Mouse (Mus musculus) adrenal gland, adult 2 months (tissue): ENCODE results near the gene Gm5415. TPM values are rescaled to one million over a fixed set of nuclear protein-coding genes. Genes with fewer than 3 reads are reported as not detected.
"Not testable (repeated sequence)": the region's sequence is repeated elsewhere in the genome, so short reads cannot be mapped to it uniquely, and the experiment has no call there.

Source experiments
- DNase-seq: peaks from one replicate; pipeline ENCODE4 v3.0.0; 2021
- long read RNA-seq: library from polyadenylated mRNA; stranded (forward); transcript quantifications from one replicate; pipeline ENCODE4 v2.0.0, GENCODE M21; 2021
- polyA plus RNA-seq: library from polyadenylated mRNA; depleted of rRNA; stranded (reverse); fragments of >200 nt; gene quantifications from 2 replicates; pipeline ENCODE4 v1.2.3, GENCODE M21; 2012; rRNA removed
- total RNA-seq, 2 experiments: library from RNA; stranded (reverse); gene quantifications; 2 replicates each; pipeline ENCODE4 v1.2.3; 2021

The Gm5415 gene
- total RNA-seq: not detected
- polyA plus RNA-seq: not detected in 2 replicates
- long read RNA-seq: 0 reads

DNA sequence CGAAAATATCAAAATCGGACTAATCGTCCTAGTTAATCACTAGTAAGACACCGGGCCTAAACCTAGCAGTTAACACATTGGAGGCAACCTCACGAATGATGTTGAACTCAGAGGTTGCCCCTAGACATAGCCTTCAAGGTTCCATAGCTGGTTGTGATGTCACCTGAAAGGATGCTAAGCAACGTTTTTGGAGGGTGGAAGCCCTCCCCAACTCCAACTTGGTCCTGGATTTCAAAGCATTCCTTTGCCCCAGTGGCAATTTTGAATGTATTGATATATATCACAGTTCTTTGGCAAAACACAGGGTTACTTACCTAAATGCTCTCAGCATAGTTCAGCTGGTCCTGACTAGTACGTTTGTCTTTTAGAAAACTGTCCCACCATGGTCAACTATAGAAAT, at the start of gene Gm5415:
Gene Gm5415, minus strand, starts transcription at position 101 of the 400 bp plus-strand sequence.
- DNase-seq: not testable (repeated sequence)

DNA sequence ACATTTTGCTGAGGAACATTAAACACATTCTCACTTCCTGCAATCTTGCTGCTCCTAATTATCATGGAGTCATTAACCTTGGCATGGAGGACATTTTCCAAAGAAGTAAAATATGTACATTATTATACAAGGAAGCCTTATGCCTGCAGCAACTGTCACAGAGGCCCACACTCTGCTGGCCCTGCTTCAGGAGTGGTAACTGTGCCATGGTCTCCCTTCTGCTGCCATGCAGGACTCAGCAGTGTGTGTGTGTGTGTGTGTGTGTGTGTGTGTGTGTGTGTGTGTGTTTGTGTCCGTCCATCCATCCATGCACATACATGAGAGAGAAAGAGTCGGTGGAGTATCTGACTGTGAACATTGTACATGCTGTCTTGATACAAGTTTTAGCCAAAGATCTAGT, 21.8 kb upstream of the Gm5415 start:
- no peak for DNase-seq

DNA sequence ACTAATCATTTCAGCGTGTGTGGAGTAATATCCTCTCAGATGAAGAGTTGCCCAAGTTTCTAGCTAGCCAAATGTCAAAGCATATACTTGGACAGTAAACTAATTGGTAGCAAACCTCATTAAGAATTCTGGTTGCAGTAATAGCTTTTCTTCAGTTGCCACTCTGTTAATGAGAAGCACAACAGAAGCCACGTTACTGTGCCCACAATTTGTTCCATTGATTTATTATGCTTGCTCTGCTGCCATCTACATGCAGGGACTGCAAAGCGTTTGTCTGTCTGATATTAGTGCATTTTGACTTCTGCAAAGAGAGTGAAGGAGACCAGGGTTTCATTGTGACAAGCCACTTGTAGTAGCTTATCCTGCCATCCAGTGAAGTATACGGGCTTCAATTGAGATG, 6.8 kb upstream of the Gm5415 start:
- DNase-seq: no peak

DNA sequence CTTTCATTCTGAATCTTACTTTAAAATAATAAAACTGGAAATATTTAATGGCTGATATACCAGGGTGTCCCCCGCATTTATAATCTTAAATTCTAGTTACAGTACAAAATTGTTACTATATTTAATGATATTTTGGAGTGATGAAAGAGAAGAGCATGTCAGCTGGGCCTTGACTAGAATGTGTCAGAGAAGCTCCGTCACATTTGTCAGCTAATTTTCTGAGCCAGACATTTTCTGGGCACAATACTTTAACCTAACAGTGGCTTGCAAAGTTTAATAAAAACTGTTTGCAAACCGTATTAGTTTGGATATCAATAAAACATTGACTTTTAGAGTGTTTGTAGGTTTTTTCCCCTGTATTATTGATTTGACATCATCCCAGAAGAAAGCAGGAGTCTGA, 6.4 kb upstream of the Gm5415 start:
- no peak for DNase-seq

DNA sequence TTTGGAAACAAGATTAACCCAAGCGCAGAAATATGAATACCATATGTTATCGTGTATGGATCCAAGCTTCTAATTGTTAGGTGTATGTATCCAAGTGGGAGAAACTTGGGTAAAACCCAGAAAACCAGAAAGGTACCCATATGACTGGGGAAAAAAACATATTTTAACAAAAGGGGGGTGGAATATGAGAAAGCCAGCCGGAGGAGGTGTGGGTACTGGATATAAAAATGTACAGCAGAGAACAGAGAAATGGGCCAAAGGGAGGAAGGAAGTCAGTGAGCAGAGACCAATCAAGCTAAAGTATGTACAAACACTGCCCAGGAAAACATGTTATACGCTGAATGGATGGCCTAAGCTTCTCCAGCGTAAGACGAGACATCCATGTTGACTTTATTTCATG, 43.7 kb downstream of the Gm5415 start:
- DNase-seq: no peak
